12 mouse cellular contexts compared by ENCODE assay signal in the genomic region with DNA sequence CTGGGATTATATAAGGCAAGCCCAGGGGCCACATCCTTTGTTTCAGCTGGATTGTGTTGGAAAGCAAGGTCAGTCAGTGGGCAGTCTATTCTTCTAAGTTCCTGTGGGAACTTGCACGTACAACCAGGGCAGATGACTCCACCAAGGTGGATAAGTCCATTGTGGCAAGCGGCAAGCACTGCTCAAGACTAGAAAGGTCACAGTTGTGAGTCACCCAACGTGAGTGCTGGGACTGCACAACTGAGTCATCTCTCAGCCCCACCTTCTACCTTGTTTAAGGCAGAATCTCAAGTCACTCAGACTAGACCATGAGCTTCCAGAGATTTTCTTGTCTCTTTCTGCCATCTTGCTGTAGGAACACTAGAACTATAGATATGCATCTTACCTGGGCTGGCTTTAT. TPM values are rescaled to one million over a fixed set of nuclear protein-coding genes. Genes with fewer than 3 reads are reported as not detected.
"Had no signal": no experiment of that assay in that cellular context is flagged by ENCODE, and none has a peak within 500 bp of the region (broad histone marks: within the 10 kb centered on the region; RNA-seq: fewer than 3 reads in every experiment).

No protein-coding gene starts in this region.

- DNase-seq: kidney, postnatal 10 days; kidney, postnatal 4 days; left cerebral cortex, postnatal 4 days; liver; lung, adult 18-20 months; lung, postnatal 10 days; lung, postnatal 36 days; midbrain, embryonic 14.5 days; thymus, adult 2 months; thymus, postnatal 14 days; thymus, postnatal 4 days had no signal

RNA-seq across cellular contexts. Expression of a gene that starts 25.4 kb away (rescaled TPM):
- polyA plus RNA-seq: kidney, embryonic 15.5 days had no signal
